8 mouse cellular contexts compared by ENCODE assay signal in genomic region chr4:135494521-135495396, GRCm38 (mm10). TPM values are rescaled to one million over a fixed set of nuclear protein-coding genes. Genes with fewer than 3 reads are reported as not detected.
DNase-seq lines count a peak whose midpoint lies in the region; ATAC-seq and TF ChIP-seq lines count a peak whose summit lies in the region.

TSS of gene Stpg1 (plus strand) at chr4:135494790.
TSS of gene Nipal3 (minus strand) at chr4:135495038.

- peak; percentile 27 for TF ChIP-seq RAD21 in CH12.LX (IDR thresholded peaks at IDR 0.05; ENCODE audit: low read depth, low read length)

- DNase-seq in CH12.LX (ENCODE audit: extremely low read depth) = peak; percentile 94
- peak; percentile 88 for DNase-seq in c-Kit-positive CD71-positive TER-119-negative erythroid progenitor cells, embryonic 14.5 days (ENCODE audit: low read depth)
- peak; percentile 93 for DNase-seq in forebrain, embryonic 11.5 days (ENCODE audit: low spot score)
- DNase-seq in kidney, postnatal 36 days = peak; percentile 95 to 96

- no peak for TF ChIP-seq EP300 in CH12.LX (IDR thresholded peaks at IDR 0.05; ENCODE audit: low read length)

- peaks cover 15 to 24% of the 10 kb centered on the region in 2 experiments for H3K36me3 ChIP-seq in CH12.LX (replicated peaks in 1 of 2; ENCODE audit: control insufficient read depth in 1 of 2, insufficient read depth in 1 of 2, low read length in 1 of 2)
- H3K36me3 ChIP-seq in forebrain, embryonic 11.5 days (ENCODE audit: control insufficient read depth, insufficient read depth, low read length) = no peaks in the 10 kb centered on the region
- peaks cover 3% of the 10 kb centered on the region; the same call in 1 of the 2 replicates for H3K36me3 ChIP-seq in heart, embryonic 16.5 days (ENCODE audit: control insufficient read depth, insufficient read depth)
- peaks cover 12% of the 10 kb centered on the region for H3K36me3 ChIP-seq in liver, embryonic 15.5 days (replicated peaks)
- peaks cover 11% of the 10 kb centered on the region; the same call in 1 of the 2 replicates for H3K36me3 ChIP-seq in neural tube, embryonic 13.5 days
- no peaks in the 10 kb centered on the region for H3K36me3 ChIP-seq in testis, adult 2 months (ENCODE audit: control insufficient read depth, insufficient read depth, low read length)

- TF ChIP-seq POLR2A in CH12.LX (IDR thresholded peaks at IDR 0.05; ENCODE audit: low read depth, low read length) = 0 out of 2 replicates have a peak, but pooled peaks have one; percentile 31
- no peak for TF ChIP-seq POLR2A in testis, adult 2 months (IDR thresholded peaks at IDR 0.05; ENCODE audit: control insufficient read depth, low read depth, low read length)

- no peaks in the 10 kb centered on the region for H3K79me2 ChIP-seq in CH12.LX (replicated peaks; ENCODE audit: control insufficient read depth, extremely low read depth, insufficient read depth, poor library complexity, severe bottlenecking)

- peak; percentile 37 to 75; a peak in 3 of 4 replicates for TF ChIP-seq CTCF in CH12.LX (conservative IDR thresholded peaks at IDR 0.05 in 1 of 2, IDR thresholded peaks at IDR 0.05 in 1 of 2; ENCODE audit: low read depth in 2 of 2, low read length in 2 of 2)
- peak; percentile 41; the same call in 1 of the 2 replicates for TF ChIP-seq CTCF in testis, adult 2 months (IDR thresholded peaks at IDR 0.05; ENCODE audit: control insufficient read depth, insufficient read depth, insufficient replicate concordance, low read depth, low read length)

- H3K27ac ChIP-seq in CH12.LX (ENCODE audit: insufficient read depth, low read depth) = no peak within 1 kb of the TSS
- H3K27ac ChIP-seq in forebrain, embryonic 11.5 days (ENCODE audit: low read depth, low read length) = no peak within 1 kb of the TSS
- peak within 1 kb of the TSS; percentile 14 for H3K27ac ChIP-seq in heart, embryonic 16.5 days (ENCODE audit: low read length)
- H3K27ac ChIP-seq in liver, embryonic 15.5 days (replicated peaks) = peak within 1 kb of the TSS; percentile 69
- peak within 1 kb of the TSS; percentile 49; the same call in 1 of the 2 replicates for H3K27ac ChIP-seq in neural tube, embryonic 13.5 days (replicated peaks)
- H3K27ac ChIP-seq in testis, adult 2 months (ENCODE audit: control insufficient read depth, insufficient read depth, low read depth, low read length) = peak within 1 kb of the TSS; percentile 46

- peak within 1 kb of the TSS; percentile 71 to 98 (median 87) for H3K4me3 ChIP-seq in CH12.LX (replicated peaks in 1 of 3; ENCODE audit: low read depth in 2 of 3, low read length in 2 of 3, poor library complexity in 1 of 3)
- peak within 1 kb of the TSS; percentile 59 for H3K4me3 ChIP-seq in forebrain, embryonic 11.5 days (ENCODE audit: low read depth, low read length)
- H3K4me3 ChIP-seq in heart, embryonic 16.5 days (ENCODE audit: low read length) = peak within 1 kb of the TSS; percentile 81
- peak within 1 kb of the TSS; percentile 76 for H3K4me3 ChIP-seq in liver, embryonic 15.5 days (replicated peaks)
- peak within 1 kb of the TSS; percentile 71 for H3K4me3 ChIP-seq in neural tube, embryonic 13.5 days
- peak within 1 kb of the TSS; percentile 95 for H3K4me3 ChIP-seq in testis, adult 2 months (ENCODE audit: control insufficient read depth, low read depth, low read length)

- ATAC-seq in forebrain, embryonic 11.5 days (replicated peaks; ENCODE audit: low FRiP score) = peak; percentile 94
- ATAC-seq in heart, embryonic 16.5 days (replicated peaks; ENCODE audit: extremely low read depth, insufficient read depth, low FRiP score) = peak; percentile 94
- ATAC-seq in liver, embryonic 15.5 days (ENCODE audit: insufficient read depth) = peak; percentile 99
- ATAC-seq in neural tube, embryonic 13.5 days (ENCODE audit: low read depth) = peak; percentile 98

- in situ Hi-C loops in CH12.LX (cut with MboI; ENCODE audit: low pct_ligation_motif_present, low pct_unique_long_range_greater_than_20kb, low sequenced_read_pairs) = loop anchor here (5.0 to 10.0 kb wide), 2 partner anchors 42 to 110 kb away; no protein-coding TSS in a partner anchor

- H3K9ac ChIP-seq in CH12.LX (ENCODE audit: insufficient read depth, low read depth) = peak within 1 kb of the TSS; percentile 51
- peak within 1 kb of the TSS; percentile 47 for H3K9ac ChIP-seq in forebrain, embryonic 11.5 days (ENCODE audit: low read length)
- H3K9ac ChIP-seq in heart, embryonic 16.5 days (ENCODE audit: low read length) = peak within 1 kb of the TSS; percentile 79
- H3K9ac ChIP-seq in liver, embryonic 15.5 days = peak within 1 kb of the TSS; percentile 67
- peak within 1 kb of the TSS; percentile 71 for H3K9ac ChIP-seq in neural tube, embryonic 13.5 days

- WGBS in forebrain, embryonic 11.5 days = under 1% methylated on average over 53 of the region's 53 CpGs
- under 1% methylated on average over 53 of the region's 53 CpGs for WGBS in heart, embryonic 16.5 days
- WGBS in liver, embryonic 15.5 days (ENCODE audit: insufficient replicate concordance) = under 1% methylated on average over 53 of the region's 53 CpGs
- WGBS in neural tube, embryonic 13.5 days = under 1% methylated on average over 53 of the region's 53 CpGs

- peaks cover 11 to 30% of the 10 kb centered on the region in 2 experiments for H3K4me1 ChIP-seq in CH12.LX (ENCODE audit: control insufficient read depth in 1 of 2, insufficient read depth in 2 of 2)
- H3K4me1 ChIP-seq in forebrain, embryonic 11.5 days (replicated peaks; ENCODE audit: control insufficient read depth, insufficient read depth, low read length) = peaks cover 6% of the 10 kb centered on the region; the same call in 1 of the 2 replicates
- peaks cover 5% of the 10 kb centered on the region; the same call in 1 of the 2 replicates for H3K4me1 ChIP-seq in heart, embryonic 16.5 days (ENCODE audit: control insufficient read depth, insufficient read depth, low read length)
- peaks cover 36% of the 10 kb centered on the region for H3K4me1 ChIP-seq in liver, embryonic 15.5 days (replicated peaks)
- peaks cover 25% of the 10 kb centered on the region for H3K4me1 ChIP-seq in neural tube, embryonic 13.5 days (replicated peaks)
- H3K4me1 ChIP-seq in testis, adult 2 months (ENCODE audit: control insufficient read depth, insufficient read depth, low read length) = peaks cover 20% of the 10 kb centered on the region

- H3K4me2 ChIP-seq in CH12.LX (ENCODE audit: insufficient read depth, low read depth, poor library complexity, severe bottlenecking) = peak within 1 kb of the TSS; percentile 81
- peak within 1 kb of the TSS; percentile 96 for H3K4me2 ChIP-seq in forebrain, embryonic 11.5 days (ENCODE audit: low read depth, low read length, severe bottlenecking)
- H3K4me2 ChIP-seq in heart, embryonic 16.5 days (ENCODE audit: low read depth, low read length) = peak within 1 kb of the TSS; percentile 82
- peak within 1 kb of the TSS; percentile 91 for H3K4me2 ChIP-seq in liver, embryonic 15.5 days
- H3K4me2 ChIP-seq in neural tube, embryonic 13.5 days = peak within 1 kb of the TSS; percentile 97

- no peaks in the 10 kb centered on the region for H3K27me3 ChIP-seq in CH12.LX (replicated peaks)
- no peaks in the 10 kb centered on the region for H3K27me3 ChIP-seq in forebrain, embryonic 11.5 days (ENCODE audit: control insufficient read depth, insufficient read depth, low read length)
- no peaks in the 10 kb centered on the region for H3K27me3 ChIP-seq in heart, embryonic 16.5 days (ENCODE audit: control insufficient read depth, insufficient read depth, low read length)
- no peaks in the 10 kb centered on the region for H3K27me3 ChIP-seq in liver, embryonic 15.5 days
- peaks cover 6% of the 10 kb centered on the region for H3K27me3 ChIP-seq in neural tube, embryonic 13.5 days
- no peaks in the 10 kb centered on the region for H3K27me3 ChIP-seq in testis, adult 2 months (ENCODE audit: control insufficient read depth, insufficient read depth, low read length)

- dilution Hi-C loops in CH12.LX (cut with MboI; ENCODE audit: extremely low pct_ligation_motif_present, extremely low pct_unique_long_range_greater_than_20kb, low sequenced_read_pairs) = no loop called here

- H3K9me3 ChIP-seq in CH12.LX (replicated peaks; ENCODE audit: low read length) = no peaks in the 10 kb centered on the region
- H3K9me3 ChIP-seq in forebrain, embryonic 11.5 days (ENCODE audit: control insufficient read depth, low read length) = no peaks in the 10 kb centered on the region
- H3K9me3 ChIP-seq in heart, embryonic 16.5 days (replicated peaks; ENCODE audit: control insufficient read depth, low read length) = no peaks in the 10 kb centered on the region
- H3K9me3 ChIP-seq in liver, embryonic 15.5 days (replicated peaks) = no peaks in the 10 kb centered on the region
- no peaks in the 10 kb centered on the region for H3K9me3 ChIP-seq in neural tube, embryonic 13.5 days

TF ChIP-seq in CH12.LX, 34 proteins besides CTCF, POLR2A, EP300 and RAD21 (continues in another document):
- TF ChIP-seq CHD1 (IDR thresholded peaks at IDR 0.05; ENCODE audit: low read depth, low read length) (no peak), ETS1 (conservative IDR thresholded peaks at IDR 0.05; ENCODE audit: low read depth, low read length) (no peak), USF1 (IDR thresholded peaks at IDR 0.05; ENCODE audit: low read depth, low read length) (no peak), KAT2A (IDR thresholded peaks at IDR 0.05; ENCODE audit: insufficient replicate concordance, low read length) (0 out of 2 replicates have a peak, but pooled peaks have one; percentile 34), MAX (IDR thresholded peaks at IDR 0.05; ENCODE audit: low read length) (no peak), IRF4 (IDR thresholded peaks at IDR 0.05; ENCODE audit: low read depth, low read length) (no peak)

RNA-seq across cellular contexts. Expression of gene Stpg1, which starts in this region (rescaled TPM):
- total RNA-seq in CH12.LX (2012; rRNA removed) (not detected in 2 replicates), CH12.LX (2014; rRNA removed) (not detected in 2 replicates)
- polyA plus RNA-seq in CH12.LX (2012; ENCODE audit: insufficient read length, low read depth) = not detected in 2 replicates
- polyA plus RNA-seq in forebrain, embryonic 11.5 days (2014; fragmentation: Nextera tagmentation; extraction: Ambion mirVana) = 0.35 and 0.44 TPM in 2 replicates
- 0.44 and 0.47 TPM in 2 replicates for polyA plus RNA-seq in heart, embryonic 16.5 days (2015; fragmentation: Nextera tagmentation; extraction: Ambion mirVana)
- not detected in 2 replicates for polyA plus RNA-seq in liver, embryonic 15.5 days (2015; fragmentation: Nextera tagmentation; extraction: Ambion mirVana)
- 0.31 and 0.62 TPM in 2 replicates for polyA plus RNA-seq in neural tube, embryonic 13.5 days (2015; fragmentation: Nextera tagmentation; extraction: Ambion mirVana)
- 119 and 126 TPM in 2 replicates for polyA plus RNA-seq in testis, adult 2 months (2012; rRNA removed)

RNA-seq across cellular contexts. Expression of gene Nipal3, which starts in this region (rescaled TPM):
- total RNA-seq in CH12.LX (2012; rRNA removed) (6.4 and 12.0 TPM in 2 replicates), CH12.LX (2014; rRNA removed) (4.0 and 4.5 TPM in 2 replicates)
- 6.0 and 6.4 TPM in 2 replicates for polyA plus RNA-seq in CH12.LX (2012; ENCODE audit: insufficient read length, low read depth)
- 3.0 and 3.2 TPM in 2 replicates for polyA plus RNA-seq in forebrain, embryonic 11.5 days (2014; fragmentation: Nextera tagmentation; extraction: Ambion mirVana)
- 5.8 and 6.3 TPM in 2 replicates for polyA plus RNA-seq in heart, embryonic 16.5 days (2015; fragmentation: Nextera tagmentation; extraction: Ambion mirVana)
- polyA plus RNA-seq in liver, embryonic 15.5 days (2015; fragmentation: Nextera tagmentation; extraction: Ambion mirVana) = 3.1 and 3.9 TPM in 2 replicates
- polyA plus RNA-seq in neural tube, embryonic 13.5 days (2015; fragmentation: Nextera tagmentation; extraction: Ambion mirVana) = 5.1 and 8.9 TPM in 2 replicates
- 4.2 and 4.6 TPM in 2 replicates for polyA plus RNA-seq in testis, adult 2 months (2012; rRNA removed)

Comparison
In these comparisons a context has a peak if more than half of its experiments do, and no peak if none do; other contexts are left out.
1. RNA of gene Stpg1 (polyA plus RNA-seq): 119 to 126 TPM in testis, adult 2 months; 0.44 to 0.47 TPM in heart, embryonic 16.5 days, 0.35 to 0.44 TPM in forebrain, embryonic 11.5 days, 0.31 to 0.62 TPM in neural tube, embryonic 13.5 days, not detected in CH12.LX and not detected in liver, embryonic 15.5 days; every median in the first group is over 10 times any median in the second.
2. H3K27ac ChIP-seq: peak in heart, embryonic 16.5 days (single experiment), liver, embryonic 15.5 days (single experiment), neural tube, embryonic 13.5 days (single experiment) and testis, adult 2 months (single experiment); none in CH12.LX (single experiment) and forebrain, embryonic 11.5 days (single experiment).
3. Peak in every context shown above with its lines, with median percentiles within 50 percentile points of each other: DNase-seq, H3K4me2 ChIP-seq, H3K4me3 ChIP-seq, H3K9ac ChIP-seq and ATAC-seq.